Mouse (Mus musculus): ENCODE results near the gene Efcab9. TPM values are rescaled to one million over a fixed set of nuclear protein-coding genes. Genes with fewer than 3 reads are reported as not detected.
A peak's percentile ranks its signal among the peaks of the same experiment; 100 is the strongest.

Efcab9 gene
- total RNA-seq, 2 experiments from 2014 or later, result 2.7 to 2.9 TPM

- peak overlapping the region; percentile 46; the same call in 1 of the 2 replicates for H3K27ac ChIP-seq
- no peak overlapping the region for H3K4me3 ChIP-seq
- TF ChIP-seq CTCF (conservative IDR thresholded peaks at IDR 0.05), result no peak
- no peak for DNase-seq (ENCODE audit: low spot score in 2 of 2)
These were observed 32.7 kb upstream of the Efcab9 start for GRCm38 (mm10) chr11:32564629-32565028.

GRCm38 (mm10) chr11:32563660-32564059 lies 31.8 kb upstream of the Efcab9 start:
- DNase-seq (ENCODE audit: low spot score in 2 of 2), result no peak
- Histone ChIP-seq H3K4me3 (no peak overlapping the region), H3K27ac (no peak overlapping the region)
- no peak for TF ChIP-seq CTCF (conservative IDR thresholded peaks at IDR 0.05)

- Histone ChIP-seq H3K4me3 (no peak overlapping the region), H3K27ac (no peak overlapping the region)
- DNase-seq (ENCODE audit: low spot score in 2 of 2), result no peak
- TF ChIP-seq CTCF (conservative IDR thresholded peaks at IDR 0.05), result no peak
These were observed 30.8 kb upstream of the Efcab9 start for GRCm38 (mm10) chr11:32562706-32563105.

- Histone ChIP-seq H3K27ac (no peak overlapping the region), H3K4me3 (no peak overlapping the region)
- DNase-seq (ENCODE audit: low spot score in 2 of 2), result no peak
- no peak for TF ChIP-seq CTCF (conservative IDR thresholded peaks at IDR 0.05)
These were observed 29.8 kb upstream of the Efcab9 start for GRCm38 (mm10) chr11:32561465-32562355.

- no peak overlapping the region for H3K27ac ChIP-seq
- H3K4me3 ChIP-seq, result no peak overlapping the region
- TF ChIP-seq CTCF (conservative IDR thresholded peaks at IDR 0.05), result no peak
- no peak for DNase-seq (ENCODE audit: low spot score in 2 of 2)
These were observed 28.3 kb upstream of the Efcab9 start for GRCm38 (mm10) chr11:32560015-32560770.

- Histone ChIP-seq H3K4me3 (no peak overlapping the region), H3K27ac (no peak overlapping the region)
- no peak for TF ChIP-seq CTCF (conservative IDR thresholded peaks at IDR 0.05)
- no peak for DNase-seq (ENCODE audit: low spot score in 2 of 2)
These were observed 26.8 kb upstream of the Efcab9 start for GRCm38 (mm10) chr11:32558677-32559076.

GRCm38 (mm10) chr11:32558026-32558425 lies 26.1 kb upstream of the Efcab9 start:
- TF ChIP-seq CTCF (conservative IDR thresholded peaks at IDR 0.05), result no peak
- no peak for DNase-seq (ENCODE audit: low spot score in 2 of 2)
- Histone ChIP-seq H3K4me3 (no peak overlapping the region), H3K27ac (no peak overlapping the region)

- H3K27ac ChIP-seq, result no peak overlapping the region
- no peak for DNase-seq (ENCODE audit: low spot score in 2 of 2)
- TF ChIP-seq CTCF (conservative IDR thresholded peaks at IDR 0.05), result no peak
- no peak overlapping the region for H3K4me3 ChIP-seq
These were observed 24.6 kb upstream of the Efcab9 start for GRCm38 (mm10) chr11:32556333-32556990.

GRCm38 (mm10) chr11:32555103-32555689 lies 23.3 kb upstream of the Efcab9 start:
- DNase-seq (ENCODE audit: low spot score in 2 of 2), result no peak
- Histone ChIP-seq H3K27ac (no peak overlapping the region), H3K4me3 (no peak overlapping the region)
- TF ChIP-seq CTCF (conservative IDR thresholded peaks at IDR 0.05), result no peak

- DNase-seq (ENCODE audit: low spot score in 2 of 2), result no peak
- no peak for TF ChIP-seq CTCF (conservative IDR thresholded peaks at IDR 0.05)
- H3K4me3 ChIP-seq, result no peak overlapping the region
- no peak overlapping the region for H3K27ac ChIP-seq
These were observed 22.5 kb upstream of the Efcab9 start for GRCm38 (mm10) chr11:32554141-32555091.

GRCm38 (mm10) chr11:32553311-32554140 lies 21.6 kb upstream of the Efcab9 start:
- TF ChIP-seq CTCF (conservative IDR thresholded peaks at IDR 0.05), result no peak
- Histone ChIP-seq H3K27ac (no peak overlapping the region), H3K4me3 (no peak overlapping the region)
- no peak for DNase-seq (ENCODE audit: low spot score in 2 of 2)

Measured in layer of hippocampus, adult 2 months (tissue).